Mouse (Mus musculus) ES-E14 (cell line): ENCODE data around the gene Ccdc185. TPM values are rescaled to one million over a fixed set of nuclear protein-coding genes. Genes with fewer than 3 reads are reported as not detected.

Experiments
- DNase-seq: peaks from one replicate; pipeline ENCODE4 v3.0.0-alpha.2; 2013; ENCODE audit warnings: low read depth, low spot score
- H3K27ac ChIP-seq: 2 replicates; pipeline ENCODE4 v1.5.1; 2012; ENCODE audit warnings: low read depth, mild to moderate bottlenecking, low read length, moderate library complexity, mixed read lengths; ENCODE audit not compliant: poor library complexity, insufficient read depth, severe bottlenecking
- H3K36me3 ChIP-seq: 2 replicates; pipeline ENCODE4 v1.6.1; 2012; ENCODE audit warnings: mild to moderate bottlenecking, low read length, moderate library complexity, mixed read lengths; ENCODE audit not compliant: control insufficient read depth, poor library complexity, insufficient read depth, severe bottlenecking
- H3K4me1 ChIP-seq, 2 experiments: fragments of 150-350 bp in 1 of 2; sonication (generic) in 1 of 2; 2 replicates each; pipeline ENCODE4 v1.6.1; 2012; ENCODE audit warnings: low read length in 2 of 2, mild to moderate bottlenecking in 1 of 2, mixed read lengths in 1 of 2; ENCODE audit not compliant: control insufficient read depth in 2 of 2, insufficient read depth in 2 of 2, poor library complexity in 1 of 2
- H3K4me3 ChIP-seq, 2 experiments: fragments of 150-350 bp in 1 of 2; sonication (generic) in 1 of 2; 2 replicates each; pipeline ENCODE4 v1.5.1; 2012; ENCODE audit warnings: low read length in 2 of 2, low read depth in 1 of 2, mild to moderate bottlenecking in 1 of 2, mixed read lengths in 1 of 2; ENCODE audit not compliant: insufficient read depth in 1 of 2, poor library complexity in 1 of 2, severe bottlenecking in 1 of 2
- H3K9ac ChIP-seq: 2 replicates; pipeline ENCODE4 v1.6.1; 2012; ENCODE audit warnings: low read depth, mild to moderate bottlenecking, low read length, mixed read lengths; ENCODE audit not compliant: poor library complexity, insufficient read depth, severe bottlenecking
- H3K9me3 ChIP-seq: fragments of 150-350 bp; sonication (generic); 2 replicates; pipeline ENCODE4 v1.6.1; 2012; ENCODE audit warnings: low read depth, mild to moderate bottlenecking, low read length; ENCODE audit not compliant: control insufficient read depth, insufficient read depth
- CHD2 ChIP-seq: IDR thresholded peaks from 2 replicates; pipeline ENCODE4 v1.6.1; 2014; ENCODE audit warnings: mild to moderate bottlenecking, low read depth, low read length, inconsistent platforms
- HCFC1 ChIP-seq: IDR thresholded peaks from 2 replicates; pipeline ENCODE4 v1.6.1; 2012; ENCODE audit warnings: low read length, inconsistent platforms, borderline replicate concordance; ENCODE audit not compliant: insufficient read depth
- MAFK ChIP-seq: IDR thresholded peaks from 2 replicates; pipeline ENCODE4 v1.6.1; 2014; ENCODE audit warnings: mild to moderate bottlenecking, low read depth, low read length, inconsistent platforms; ENCODE audit not compliant: insufficient read depth
- ZC3H11A ChIP-seq: IDR thresholded peaks from 2 replicates; pipeline ENCODE4 v1.6.1; 2012; ENCODE audit warnings: low read depth, mild to moderate bottlenecking, inconsistent platforms, low read length, borderline replicate concordance
- ZNF384 ChIP-seq: IDR thresholded peaks from 2 replicates; pipeline ENCODE4 v1.6.1; 2012; ENCODE audit warnings: low read depth, low read length, inconsistent platforms
- in situ Hi-C, 2 experiments: fragments of 600-800 bp; cut with MboI; formaldehyde crosslinking; loops; one replicate each; pipeline ENCODE4 v1.15.1; 2025; ENCODE audit warnings: low sequenced_read_pairs in 2 of 2, inconsistent platforms in 1 of 2; ENCODE audit not compliant: unreplicated experiment in 2 of 2
- total RNA-seq: library from RNA; depleted of rRNA; stranded (reverse); fragments of 300-350 nt; gene quantifications from 2 replicates; pipeline ENCODE4 v1.2.3, GENCODE M21; 2012; rRNA removed

Ccdc185 gene
- total RNA-seq, 1 experiment: not detected

GRCm38 (mm10) chr1:182711360-182711933 is 37.5 kb downstream of the Ccdc185 start:
- DNase-seq: no peak
- no peaks in the 10 kb centered on the region for H3K4me1 ChIP-seq
- no peak overlapping the region for H3K9ac ChIP-seq
- TF ChIP-seq HCFC1: no peak
- no peak for TF ChIP-seq CHD2
- TF ChIP-seq MAFK: no peak
- no peak for TF ChIP-seq ZC3H11A
- in situ Hi-C loops: no loop called here
- no peak overlapping the region for H3K4me3 ChIP-seq
- no peaks in the 10 kb centered on the region for H3K9me3 ChIP-seq
- no peaks in the 10 kb centered on the region for H3K36me3 ChIP-seq
- no peak overlapping the region for H3K27ac ChIP-seq

DNA sequence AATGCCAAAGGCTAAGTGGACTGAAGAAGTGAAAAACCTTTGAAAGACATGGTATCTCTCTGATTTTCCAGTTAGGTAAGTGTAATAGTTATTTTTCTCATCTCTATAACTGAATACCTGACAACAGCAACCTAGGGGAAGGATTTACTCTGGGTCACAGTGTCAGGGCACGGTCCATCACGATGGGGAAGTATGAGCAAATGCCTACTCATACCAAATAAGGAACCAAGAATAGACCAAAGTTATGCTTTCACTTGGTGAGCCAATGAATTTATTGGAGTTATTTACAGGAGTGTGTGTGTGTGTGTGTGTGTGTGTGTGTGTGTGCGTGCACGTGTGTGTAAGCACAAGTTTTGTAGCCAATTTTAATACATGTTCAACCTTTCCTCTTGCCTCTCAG is 41.5 kb downstream of the Ccdc185 start:
- H3K27ac ChIP-seq: no peak overlapping the region
- H3K9me3 ChIP-seq: no peaks in the 10 kb centered on the region
- DNase-seq: no peak
- in situ Hi-C loops: no loop called here
- no peaks in the 10 kb centered on the region for H3K4me1 ChIP-seq
- H3K36me3 ChIP-seq: no peaks in the 10 kb centered on the region
- H3K9ac ChIP-seq: no peak overlapping the region
- no peak overlapping the region for H3K4me3 ChIP-seq
- TF ChIP-seq CHD2: no peak
- no peak for TF ChIP-seq MAFK
- TF ChIP-seq ZC3H11A: no peak
- no peak for TF ChIP-seq HCFC1
- TF ChIP-seq ZNF384: no peak

GRCm38 (mm10) chr1:182704882-182705281 is 44.1 kb downstream of the Ccdc185 start:
- Histone ChIP-seq H3K9ac (no peak overlapping the region), H3K4me1 (no peaks in the 10 kb centered on the region), H3K27ac (no peak overlapping the region), H3K36me3 (no peaks in the 10 kb centered on the region), H3K9me3 (no peaks in the 10 kb centered on the region), H3K4me3 (no peak overlapping the region)
- in situ Hi-C loops: no loop called here
- TF ChIP-seq MAFK: no peak
- no peak for TF ChIP-seq CHD2
- no peak for TF ChIP-seq HCFC1
- no peak for TF ChIP-seq ZNF384
- no peak for TF ChIP-seq ZC3H11A
- DNase-seq: no peak

GRCm38 (mm10) chr1:182699392-182700347 is 49.3 kb downstream of the Ccdc185 start:
- no peak overlapping the region for H3K4me3 ChIP-seq
- no peak overlapping the region for H3K27ac ChIP-seq
- no peaks in the 10 kb centered on the region for H3K9me3 ChIP-seq
- TF ChIP-seq CHD2: no peak
- no peak for TF ChIP-seq MAFK
- TF ChIP-seq HCFC1: no peak
- TF ChIP-seq ZC3H11A: no peak
- no peak for TF ChIP-seq ZNF384
- H3K9ac ChIP-seq: no peak overlapping the region
- H3K4me1 ChIP-seq: no peaks in the 10 kb centered on the region
- no peak for DNase-seq
- no peaks in the 10 kb centered on the region for H3K36me3 ChIP-seq
- in situ Hi-C loops: no loop called here

Other genes starting within 250 kb of the Ccdc185 start
- 38.3 and 72.3 TPM in 2 replicates for gene Capn2, start 231.6 kb downstream of the Ccdc185 start, total RNA-seq
- gene Capn8, start 184.2 kb downstream of the Ccdc185 start, total RNA-seq: not detected in 2 replicates
- gene Susd4, start 14.7 kb upstream of the Ccdc185 start, total RNA-seq: 4.1 and 7.7 TPM in 2 replicates
- 0.37 and 0.54 TPM in 2 replicates for gene Tlr5, start 205.6 kb upstream of the Ccdc185 start, total RNA-seq